Mouse (Mus musculus) lung, postnatal 0 days (tissue): ENCODE results near the gene Arid3a.

ENCODE experiments used
- CTCF ChIP-seq: IDR thresholded peaks from 2 replicates; pipeline ENCODE4 v1.5.1; 2016; ENCODE audit warnings: antibody characterized with exemption, mild to moderate bottlenecking
- EP300 ChIP-seq: IDR thresholded peaks from 2 replicates; pipeline ENCODE4 v1.6.1; 2016; ENCODE audit warnings: antibody characterized with exemption, mild to moderate bottlenecking, control low read depth

GRCm38 (mm10) chr10:79879527-79879926 is 47.3 kb upstream of the Arid3a start:
- TF ChIP-seq EP300 = no peak
- TF ChIP-seq CTCF = no peak
